Mouse (Mus musculus): Measurements from ENCODE around the gene Nudcd2. TPM values are rescaled to one million over a fixed set of nuclear protein-coding genes. Genes with fewer than 3 reads are reported as not detected.

Nudcd2 gene
- polyA plus RNA-seq, 1 experiment from 2014 or later = 175 TPM

DNA sequence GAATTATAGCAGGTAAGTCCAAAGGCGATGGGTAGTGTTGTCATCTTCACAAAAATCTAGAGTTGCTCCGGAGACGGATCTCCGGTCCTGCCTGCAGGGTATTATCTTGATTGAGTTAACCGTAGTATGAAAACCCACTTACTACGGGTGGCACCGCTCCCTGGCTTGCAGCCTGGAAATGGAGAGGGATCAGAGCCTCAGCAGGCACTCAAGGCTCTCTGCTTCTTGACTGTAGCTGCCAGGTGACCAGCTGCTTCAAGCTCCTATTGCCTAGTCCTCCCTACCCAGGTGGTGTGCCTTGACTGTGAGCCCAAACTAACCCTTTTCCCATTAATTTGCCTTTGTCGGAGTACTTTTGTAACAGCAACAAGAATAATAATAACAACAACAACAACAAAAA, 26.4 kb downstream of the Nudcd2 start:
- Histone ChIP-seq H3K27me3 (no peaks in the 10 kb centered on the region), H3K4me2 (no peak overlapping the region), H3K36me3 (no peaks in the 10 kb centered on the region), H3K9me3 (no peaks in the 10 kb centered on the region), H3K4me1 (no peaks in the 10 kb centered on the region), H3K4me3 (no peak overlapping the region), H3K9ac (no peak overlapping the region), H3K27ac (no peak overlapping the region)
- ATAC-seq (ENCODE audit: insufficient number of reproducible peaks, insufficient read depth, low FRiP score, low TSS enrichment, low read depth) = no peak
- WGBS = 56% methylated on average over 8 of the region's 8 CpGs

DNA sequence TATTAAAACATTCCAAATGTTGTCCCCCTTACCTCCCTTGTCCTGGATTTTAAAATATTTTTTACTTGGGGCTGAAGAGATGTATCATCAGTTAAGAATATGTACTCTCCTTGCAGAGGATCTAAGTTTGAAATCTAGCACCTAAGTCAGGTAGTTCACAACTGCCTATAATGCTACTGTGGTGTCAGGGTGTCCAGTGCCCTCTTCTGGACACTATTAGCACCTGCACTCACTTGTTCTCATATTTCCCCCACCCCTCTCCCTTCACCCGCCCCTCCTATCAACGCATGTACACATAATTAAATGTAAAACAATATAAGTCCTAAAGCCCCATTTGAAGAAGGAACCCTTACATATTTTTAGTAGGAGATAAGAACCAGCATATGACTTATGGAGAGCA, 29.9 kb downstream of the Nudcd2 start:
- Histone ChIP-seq H3K4me3 (no peak overlapping the region), H3K36me3 (no peaks in the 10 kb centered on the region), H3K27ac (no peak overlapping the region), H3K9me3 (no peaks in the 10 kb centered on the region), H3K9ac (no peak overlapping the region), H3K4me2 (no peak overlapping the region), H3K27me3 (no peaks in the 10 kb centered on the region), H3K4me1 (no peaks in the 10 kb centered on the region)
- ATAC-seq (ENCODE audit: insufficient number of reproducible peaks, insufficient read depth, low FRiP score, low TSS enrichment, low read depth) = no peak
- 22% methylated on average over 2 of the region's 2 CpGs for WGBS

- Histone ChIP-seq H3K4me3 (no peak overlapping the region), H3K27me3 (no peaks in the 10 kb centered on the region), H3K9me3 (no peaks in the 10 kb centered on the region), H3K4me1 (no peaks in the 10 kb centered on the region), H3K27ac (no peak overlapping the region), H3K4me2 (no peak overlapping the region), H3K36me3 (no peaks in the 10 kb centered on the region), H3K9ac (no peak overlapping the region)
- ATAC-seq (ENCODE audit: insufficient number of reproducible peaks, insufficient read depth, low FRiP score, low TSS enrichment, low read depth) = no peak
- WGBS = 80% methylated on average over 4 of the region's 4 CpGs
These were observed 31.2 kb downstream of the Nudcd2 start for GRCm38 (mm10) chr11:40764690-40765089.

DNA sequence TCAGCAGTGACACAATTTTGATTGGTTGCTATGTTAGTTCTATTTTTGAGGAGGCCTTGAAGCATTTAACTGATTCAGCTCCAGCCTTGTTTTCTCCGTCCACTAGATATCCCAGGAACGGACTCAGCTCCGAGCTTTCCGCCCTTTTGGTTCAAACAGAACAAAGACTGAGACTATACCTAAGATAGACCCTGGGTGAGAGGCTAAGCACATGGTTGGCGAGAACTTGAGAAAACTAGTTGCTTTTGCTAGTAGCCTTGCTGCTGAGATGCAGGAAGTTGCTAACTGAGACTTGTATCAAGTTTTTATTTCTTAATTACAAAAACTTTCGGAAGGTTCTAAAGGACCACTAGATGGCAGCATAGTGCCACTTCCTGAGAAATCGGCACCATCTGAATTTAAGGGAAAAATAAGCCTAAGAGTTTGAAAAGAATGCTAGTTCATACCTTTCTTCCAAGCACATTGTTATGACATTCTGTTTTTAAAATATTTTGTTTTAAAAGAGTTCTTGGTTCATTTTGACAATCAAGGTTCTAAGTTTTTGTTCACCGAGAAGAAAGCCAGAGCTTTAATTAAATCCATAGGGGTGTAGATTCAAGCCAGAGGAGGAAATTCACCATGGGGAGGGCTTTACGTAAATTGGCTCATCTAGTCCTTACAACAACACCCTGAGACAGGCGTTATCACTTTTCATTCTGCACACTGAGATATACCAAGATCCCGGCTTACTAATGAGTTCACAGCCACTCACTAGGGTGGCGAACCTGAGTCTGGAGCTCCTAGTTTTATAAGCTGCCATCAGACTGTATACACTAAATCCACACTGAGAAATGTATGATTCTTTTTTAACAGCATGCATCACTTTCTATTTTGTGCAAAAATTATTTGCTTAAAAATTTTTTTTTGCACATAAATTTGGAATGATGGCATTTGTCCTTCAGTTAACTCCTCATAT, 42.1 kb downstream of the Nudcd2 start:
- Histone ChIP-seq H3K4me2 (peak overlapping the region; percentile 38), H3K27ac (no peak overlapping the region), H3K4me1 (no peaks in the 10 kb centered on the region), H3K4me3 (0 out of 2 replicates have a peak overlapping the region, but pooled peaks have one; percentile 10), H3K27me3 (no peaks in the 10 kb centered on the region), H3K36me3 (no peaks in the 10 kb centered on the region), H3K9me3 (no peaks in the 10 kb centered on the region), H3K9ac (no peak overlapping the region)
- WGBS = 41% methylated on average over 12 of the region's 12 CpGs
- ATAC-seq (ENCODE audit: insufficient number of reproducible peaks, insufficient read depth, low FRiP score, low TSS enrichment, low read depth) = no peak

DNA sequence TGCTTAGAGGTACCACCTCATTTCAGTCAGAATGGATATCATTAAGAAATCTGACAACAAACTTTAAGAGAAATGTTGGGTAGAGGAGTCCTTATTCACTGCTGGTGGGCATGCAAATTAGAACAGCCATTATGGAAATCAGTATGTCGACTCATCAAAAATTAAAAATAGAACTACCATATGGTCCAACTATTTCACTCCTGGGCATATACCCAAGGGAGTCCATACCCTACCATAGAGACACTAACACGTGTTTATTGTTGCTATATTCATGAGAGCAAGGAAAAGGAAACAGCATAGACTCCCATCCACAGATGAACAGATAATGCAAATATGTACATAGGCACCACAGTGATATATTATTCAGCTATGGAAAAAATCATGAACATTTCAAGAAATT, 48.4 kb downstream of the Nudcd2 start:
- Histone ChIP-seq H3K9me3 (no peaks in the 10 kb centered on the region), H3K36me3 (no peaks in the 10 kb centered on the region), H3K9ac (no peak overlapping the region), H3K27me3 (no peaks in the 10 kb centered on the region), H3K4me1 (no peaks in the 10 kb centered on the region), H3K4me2 (no peak overlapping the region), H3K4me3 (no peak overlapping the region), H3K27ac (no peak overlapping the region)
- ATAC-seq (ENCODE audit: insufficient number of reproducible peaks, insufficient read depth, low FRiP score, low TSS enrichment, low read depth) = no peak
- WGBS = 56% methylated on average over 2 of the region's 2 CpGs

DNA sequence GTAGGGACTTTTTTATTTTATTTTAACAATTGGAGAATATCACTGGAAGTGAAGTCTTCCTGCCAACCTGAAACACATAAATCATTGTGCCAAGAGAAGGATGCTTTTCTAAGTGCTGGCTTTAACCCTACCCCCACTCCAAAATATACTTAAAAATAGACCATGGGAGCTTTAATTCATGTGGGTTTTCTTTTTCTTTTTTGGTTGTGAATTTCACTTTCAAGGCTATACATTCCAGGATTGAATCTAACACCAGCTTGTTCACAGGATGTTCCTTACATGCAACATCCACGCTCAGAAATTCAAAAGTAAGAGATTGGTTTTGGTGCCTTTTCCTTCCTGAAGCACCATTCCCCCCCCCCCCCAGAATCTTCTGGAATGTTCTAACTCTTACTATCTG, 49.9 kb downstream of the Nudcd2 start:
- no peaks in the 10 kb centered on the region for H3K27me3 ChIP-seq
- no peak overlapping the region for H3K9ac ChIP-seq
- H3K9me3 ChIP-seq = no peaks in the 10 kb centered on the region
- no peak overlapping the region for H3K4me2 ChIP-seq
- H3K36me3 ChIP-seq = no peaks in the 10 kb centered on the region
- no peak overlapping the region for H3K4me3 ChIP-seq
- no peak overlapping the region for H3K27ac ChIP-seq
- H3K4me1 ChIP-seq = no peaks in the 10 kb centered on the region
- WGBS = 93% methylated on average over 1 of the region's 1 CpGs
- ATAC-seq (ENCODE audit: insufficient number of reproducible peaks, insufficient read depth, low FRiP score, low TSS enrichment, low read depth) = no peak

GRCm38 (mm10) chr11:40784326-40784725, 50.9 kb downstream of the Nudcd2 start:
- Histone ChIP-seq H3K9me3 (no peaks in the 10 kb centered on the region), H3K27ac (no peak overlapping the region), H3K4me3 (no peak overlapping the region), H3K4me2 (no peak overlapping the region), H3K36me3 (no peaks in the 10 kb centered on the region), H3K9ac (no peak overlapping the region), H3K4me1 (no peaks in the 10 kb centered on the region), H3K27me3 (no peaks in the 10 kb centered on the region)
- 62% methylated on average over 8 of the region's 8 CpGs for WGBS
- ATAC-seq (ENCODE audit: insufficient number of reproducible peaks, insufficient read depth, low FRiP score, low TSS enrichment, low read depth) = no peak

GRCm38 (mm10) chr11:40786900-40787299, 53.4 kb downstream of the Nudcd2 start:
- no peak overlapping the region for H3K4me2 ChIP-seq
- no peaks in the 10 kb centered on the region for H3K4me1 ChIP-seq
- no peak for ATAC-seq (ENCODE audit: insufficient number of reproducible peaks, insufficient read depth, low FRiP score, low TSS enrichment, low read depth)
- H3K27me3 ChIP-seq = no peaks in the 10 kb centered on the region
- WGBS = 54% methylated on average over 2 of the region's 2 CpGs
- no peak overlapping the region for H3K27ac ChIP-seq
- no peaks in the 10 kb centered on the region for H3K36me3 ChIP-seq
- no peak overlapping the region for H3K9ac ChIP-seq
- H3K9me3 ChIP-seq = no peaks in the 10 kb centered on the region
- no peak overlapping the region for H3K4me3 ChIP-seq

Other genes with a start within 250 kb of the Nudcd2 start
- 90.4 and 109 TPM in 2 replicates for gene Mat2b, start 38.5 kb upstream of the Nudcd2 start, polyA plus RNA-seq (2015; fragmentation: Nextera tagmentation; extraction: Ambion mirVana)
- 49.7 and 52.0 TPM in 2 replicates for gene Hmmr, start 245 bp upstream of the Nudcd2 start, polyA plus RNA-seq (2015; fragmentation: Nextera tagmentation; extraction: Ambion mirVana)
- gene Ccng1, start 21.6 kb downstream of the Nudcd2 start, polyA plus RNA-seq (2015; fragmentation: Nextera tagmentation; extraction: Ambion mirVana) = 36.1 and 39.5 TPM in 2 replicates

Data from embryonic facial prominence, embryonic 13.5 days (tissue).